Mouse (Mus musculus) testis, adult 2 months (tissue): ENCODE measurements at regions not wholly inside any gene's neighbourhood (a gene's known extent, or its start where the extent isn't known, plus 50 kb on each side); places are given as distances from the start of the nearest gene placed in this dataset.

ENCODE experiments used
- H3K27ac ChIP-seq: fragments of 200-500 bp; 2 replicates; pipeline ENCODE4 v1.5.1; 2012; ENCODE audit warnings: low read depth, low read length; ENCODE audit not compliant: control insufficient read depth, insufficient read depth
- H3K27me3 ChIP-seq: fragments of 200-500 bp; 2 replicates; pipeline ENCODE4 v1.6.1; 2012; ENCODE audit warnings: mild to moderate bottlenecking, low read length, moderate library complexity; ENCODE audit not compliant: control insufficient read depth, insufficient read depth
- H3K36me3 ChIP-seq: fragments of 200-500 bp; 2 replicates; pipeline ENCODE4 v1.6.1; 2012; ENCODE audit warnings: mild to moderate bottlenecking, low read length; ENCODE audit not compliant: control insufficient read depth, insufficient read depth
- H3K4me1 ChIP-seq: fragments of 200-500 bp; 2 replicates; pipeline ENCODE4 v1.6.1; 2012; ENCODE audit warnings: low read length; ENCODE audit not compliant: control insufficient read depth, insufficient read depth
- H3K4me3 ChIP-seq: fragments of 200-500 bp; 2 replicates; pipeline ENCODE4 v1.5.1; 2012; ENCODE audit warnings: low read depth, mild to moderate bottlenecking, low read length, moderate library complexity, mixed read lengths; ENCODE audit not compliant: control insufficient read depth
- CTCF ChIP-seq: fragments of 200-500 bp; IDR thresholded peaks from 2 replicates; pipeline ENCODE4 v1.5.1; 2012; ENCODE audit warnings: low read depth, mild to moderate bottlenecking, inconsistent platforms, low read length, moderate library complexity; ENCODE audit not compliant: control insufficient read depth, insufficient read depth, insufficient replicate concordance
- POLR2A ChIP-seq: fragments of 200-500 bp; IDR thresholded peaks from 2 replicates; pipeline ENCODE4 v1.6.1; 2012; ENCODE audit warnings: low read depth, mild to moderate bottlenecking, inconsistent platforms, low read length, moderate library complexity; ENCODE audit not compliant: control insufficient read depth

DNA sequence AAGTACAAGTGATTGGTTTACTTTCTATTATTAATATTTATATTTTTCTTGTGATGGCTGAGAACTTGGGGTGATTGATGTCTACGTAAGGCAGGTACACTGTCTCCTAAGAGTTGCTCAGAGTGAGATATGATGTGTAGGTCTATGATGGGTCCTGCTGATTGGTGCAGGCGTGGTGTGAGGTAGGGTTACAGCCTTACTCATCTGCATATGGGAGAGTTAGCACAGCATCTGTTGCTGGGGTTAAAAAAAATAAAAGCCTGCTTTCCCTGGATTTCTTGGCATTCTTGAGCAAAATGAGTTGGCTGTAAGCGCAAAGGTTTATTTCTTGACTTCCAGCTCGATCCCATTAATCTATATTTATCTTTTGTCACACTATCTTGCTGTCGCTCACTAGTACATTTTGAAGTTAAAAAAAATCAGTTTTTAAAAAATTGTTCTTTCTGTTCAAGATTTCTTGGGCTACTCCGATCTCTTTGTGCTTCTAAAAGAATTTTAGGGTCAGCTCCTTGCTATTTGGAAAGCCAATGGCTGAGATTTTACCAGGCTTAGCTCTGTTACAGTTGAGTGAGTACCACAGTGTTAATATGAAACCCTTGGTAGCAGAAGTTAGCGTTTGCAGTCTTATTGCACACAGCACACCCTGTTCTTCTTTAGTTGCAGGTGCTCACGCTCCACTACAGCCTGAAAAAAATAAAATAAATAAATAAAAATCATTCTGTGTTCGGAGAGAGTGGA is 482.0 kb downstream of the Plekhb2 start:
- no peak for TF ChIP-seq POLR2A
- no peak for TF ChIP-seq CTCF
- H3K27me3 ChIP-seq = no peaks in the 10 kb centered on the region

DNA sequence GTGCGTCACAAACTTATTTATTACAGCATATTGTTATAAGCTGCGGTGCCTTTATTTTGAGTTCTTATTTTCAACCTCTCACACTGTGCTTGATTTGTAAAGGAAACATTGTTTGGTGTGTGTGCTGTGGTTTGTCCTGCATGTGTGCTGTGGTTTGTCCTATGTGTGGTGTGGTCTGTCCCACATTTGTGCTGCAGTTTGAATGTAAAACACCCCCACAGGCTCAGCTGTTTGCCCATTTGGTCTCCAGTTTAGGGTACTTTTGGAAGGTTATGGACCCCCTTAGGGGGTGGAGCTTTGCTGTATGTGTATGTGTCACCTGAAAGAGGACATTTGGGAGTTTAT is 482.5 kb downstream of the Plekhb2 start:
- Histone ChIP-seq H3K4me3 (no peak overlapping the region), H3K27me3 (no peaks in the 10 kb centered on the region), H3K27ac (no peak overlapping the region), H3K36me3 (no peaks in the 10 kb centered on the region), H3K4me1 (no peaks in the 10 kb centered on the region)
- no peak for TF ChIP-seq CTCF
- no peak for TF ChIP-seq POLR2A

More for the DNA sequence above, 482.0 kb downstream of the Plekhb2 start:
- Histone ChIP-seq H3K36me3 (no peaks in the 10 kb centered on the region), H3K27ac (no peak overlapping the region), H3K4me1 (no peaks in the 10 kb centered on the region), H3K4me3 (no peak overlapping the region)

- Histone ChIP-seq H3K27me3 (no peaks in the 10 kb centered on the region), H3K27ac (no peak overlapping the region), H3K4me3 (no peak overlapping the region), H3K4me1 (no peaks in the 10 kb centered on the region), H3K36me3 (no peaks in the 10 kb centered on the region)
- TF ChIP-seq POLR2A (no peak), CTCF (no peak)
Observed at GRCm38 (mm10) chr1:35337647-35338046, 487.9 kb downstream of the Plekhb2 start.

DNA sequence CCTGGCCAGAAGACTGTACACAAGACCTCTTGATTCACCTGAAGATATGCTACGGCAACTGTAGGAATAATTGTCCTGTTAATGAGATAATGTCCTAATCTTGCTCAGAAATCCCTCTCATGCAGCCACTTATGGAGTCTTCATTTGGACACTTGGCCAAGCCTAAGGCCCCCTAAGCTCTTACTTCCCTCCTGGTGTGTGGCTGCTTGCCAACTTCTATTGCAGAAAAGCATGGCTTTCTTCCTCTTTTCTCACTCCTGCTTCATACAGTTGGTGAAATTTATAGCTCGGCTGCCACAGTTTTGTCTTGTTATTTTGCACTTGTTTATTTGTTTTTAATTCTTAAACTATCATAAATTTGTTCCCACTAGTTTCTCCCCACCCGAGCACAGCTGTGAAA is 488.4 kb downstream of the Plekhb2 start:
- Histone ChIP-seq H3K4me3 (no peak overlapping the region), H3K36me3 (no peaks in the 10 kb centered on the region), H3K27ac (no peak overlapping the region), H3K4me1 (no peaks in the 10 kb centered on the region), H3K27me3 (no peaks in the 10 kb centered on the region)
- TF ChIP-seq POLR2A = no peak
- no peak for TF ChIP-seq CTCF

- H3K27me3 ChIP-seq = no peaks in the 10 kb centered on the region
- H3K4me3 ChIP-seq = no peak overlapping the region
- H3K36me3 ChIP-seq = no peaks in the 10 kb centered on the region
- TF ChIP-seq CTCF (no peak), POLR2A (no peak)
- H3K4me1 ChIP-seq = no peaks in the 10 kb centered on the region
- no peak overlapping the region for H3K27ac ChIP-seq
Observed at GRCm38 (mm10) chr1:35344539-35344938, 494.8 kb downstream of the Plekhb2 start.

- no peaks in the 10 kb centered on the region for H3K27me3 ChIP-seq
- H3K4me1 ChIP-seq = no peaks in the 10 kb centered on the region
- no peak overlapping the region for H3K27ac ChIP-seq
- no peak for TF ChIP-seq POLR2A
- TF ChIP-seq CTCF = no peak
- no peaks in the 10 kb centered on the region for H3K36me3 ChIP-seq
- H3K4me3 ChIP-seq = no peak overlapping the region
Observed at GRCm38 (mm10) chr1:35348294-35348693, 498.5 kb downstream of the Plekhb2 start.

- TF ChIP-seq POLR2A (no peak), CTCF (no peak)
- no peak overlapping the region for H3K4me3 ChIP-seq
- H3K36me3 ChIP-seq = no peaks in the 10 kb centered on the region
- no peaks in the 10 kb centered on the region for H3K27me3 ChIP-seq
- H3K27ac ChIP-seq = no peak overlapping the region
- no peaks in the 10 kb centered on the region for H3K4me1 ChIP-seq
Observed at GRCm38 (mm10) chr1:35358981-35359380, 509.2 kb downstream of the Plekhb2 start.
